Mouse (Mus musculus): Measurements from ENCODE around the gene Rfx3. TPM values are rescaled to one million over a fixed set of nuclear protein-coding genes. Genes with fewer than 3 reads are reported as not detected.

The Rfx3 gene
- polyA plus RNA-seq, 1 experiment: 14.4 TPM

DNA sequence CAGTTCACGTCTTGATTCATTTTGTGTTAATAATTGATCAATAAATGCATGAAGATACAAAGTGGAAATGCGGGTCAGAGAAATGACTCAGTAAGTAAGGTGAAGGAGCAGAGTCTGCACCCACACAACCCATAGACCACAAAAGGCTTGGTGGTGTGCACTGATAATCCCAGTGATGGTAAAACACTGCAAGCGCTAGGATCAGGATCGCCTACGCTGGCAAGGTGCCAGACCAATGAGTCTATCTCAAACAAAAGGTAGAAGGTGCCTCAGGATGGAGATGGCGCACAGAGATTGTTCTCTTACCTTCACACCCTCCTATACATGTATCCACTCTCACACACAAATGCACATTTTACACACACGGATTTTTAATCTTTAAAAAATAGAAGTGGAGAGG is 18.2 kb downstream of the Rfx3 start:
- H3K9ac ChIP-seq (ENCODE audit: low read depth, poor library complexity, severe bottlenecking): no peak overlapping the region
- H3K9me3 ChIP-seq (replicated peaks; ENCODE audit: control insufficient read depth, insufficient read depth, low read length, poor library complexity, severe bottlenecking): no peaks in the 10 kb centered on the region
- no peak overlapping the region for H3K27ac ChIP-seq (ENCODE audit: insufficient read depth, low read length)
- H3K36me3 ChIP-seq (ENCODE audit: control insufficient read depth, insufficient read depth, low read length, poor library complexity, severe bottlenecking): no peaks in the 10 kb centered on the region
- H3K4me1 ChIP-seq (ENCODE audit: control insufficient read depth, insufficient read depth, low read length): no peaks in the 10 kb centered on the region
- no peak overlapping the region for H3K4me3 ChIP-seq (ENCODE audit: low read depth, low read length)
- H3K27me3 ChIP-seq (ENCODE audit: control insufficient read depth, insufficient read depth, low read length, poor library complexity, severe bottlenecking): no peaks in the 10 kb centered on the region
- TF ChIP-seq CTCF (IDR thresholded peaks at IDR 0.05; ENCODE audit: low read depth, low read length) (no peak), EP300 (IDR thresholded peaks at IDR 0.05; ENCODE audit: insufficient read depth, low read depth, low read length) (no peak), POLR2A (IDR thresholded peaks at IDR 0.05; ENCODE audit: insufficient read depth, low read length) (no peak)

DNA sequence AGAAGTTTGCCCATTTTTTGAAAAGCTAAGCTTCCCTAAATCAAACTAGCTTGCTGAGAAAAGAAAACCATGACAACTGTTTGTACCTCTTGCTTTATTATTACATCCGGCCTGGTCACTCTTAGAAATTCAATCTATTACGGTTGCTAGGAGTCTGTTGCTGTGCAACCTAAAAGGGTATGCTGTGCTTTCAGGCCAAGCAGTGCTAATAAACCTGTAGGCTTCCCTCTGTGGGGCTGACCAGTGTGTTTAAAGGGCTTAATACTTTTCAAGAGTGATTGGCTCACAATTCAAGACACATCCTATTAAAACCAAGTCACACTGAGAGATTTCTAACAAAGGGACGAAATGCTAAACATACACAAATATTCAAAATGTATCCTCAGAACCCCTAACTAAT is 22.2 kb downstream of the Rfx3 start:
- Histone ChIP-seq H3K9ac (ENCODE audit: low read depth, poor library complexity, severe bottlenecking) (no peak overlapping the region), H3K36me3 (ENCODE audit: control insufficient read depth, insufficient read depth, low read length, poor library complexity, severe bottlenecking) (no peaks in the 10 kb centered on the region), H3K4me1 (ENCODE audit: control insufficient read depth, insufficient read depth, low read length) (no peaks in the 10 kb centered on the region), H3K27ac (ENCODE audit: insufficient read depth, low read length) (no peak overlapping the region), H3K9me3 (replicated peaks; ENCODE audit: control insufficient read depth, insufficient read depth, low read length, poor library complexity, severe bottlenecking) (no peaks in the 10 kb centered on the region), H3K4me3 (ENCODE audit: low read depth, low read length) (no peak overlapping the region), H3K27me3 (ENCODE audit: control insufficient read depth, insufficient read depth, low read length, poor library complexity, severe bottlenecking) (no peaks in the 10 kb centered on the region)
- TF ChIP-seq POLR2A (IDR thresholded peaks at IDR 0.05; ENCODE audit: insufficient read depth, low read length) (no peak), EP300 (IDR thresholded peaks at IDR 0.05; ENCODE audit: insufficient read depth, low read depth, low read length) (no peak), CTCF (IDR thresholded peaks at IDR 0.05; ENCODE audit: low read depth, low read length) (no peak)

DNA sequence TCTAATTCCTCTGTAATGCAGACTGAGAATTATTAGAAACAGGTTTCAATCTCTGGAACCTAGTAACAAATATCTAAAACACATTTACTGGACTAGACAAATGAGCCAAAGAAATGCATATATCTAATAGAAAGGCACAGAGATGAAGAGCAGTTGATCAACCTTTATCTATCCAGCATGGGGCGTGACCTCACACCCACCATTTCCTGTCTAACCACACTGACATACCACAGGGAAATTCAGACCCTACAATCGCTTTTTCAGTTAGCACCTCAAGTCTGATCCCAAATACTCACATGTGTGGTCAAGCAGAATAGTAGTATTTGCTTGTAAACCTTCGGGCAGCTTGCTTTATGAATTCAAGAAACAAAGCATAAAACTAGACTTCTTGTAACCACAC is 43.4 kb downstream of the Rfx3 start:
- H3K9me3 ChIP-seq (replicated peaks; ENCODE audit: control insufficient read depth, insufficient read depth, low read length, poor library complexity, severe bottlenecking): no peaks in the 10 kb centered on the region
- no peak for TF ChIP-seq EP300 (IDR thresholded peaks at IDR 0.05; ENCODE audit: insufficient read depth, low read depth, low read length)
- no peaks in the 10 kb centered on the region for H3K4me1 ChIP-seq (ENCODE audit: control insufficient read depth, insufficient read depth, low read length)
- no peaks in the 10 kb centered on the region for H3K27me3 ChIP-seq (ENCODE audit: control insufficient read depth, insufficient read depth, low read length, poor library complexity, severe bottlenecking)
- no peak overlapping the region for H3K27ac ChIP-seq (ENCODE audit: insufficient read depth, low read length)
- H3K36me3 ChIP-seq (ENCODE audit: control insufficient read depth, insufficient read depth, low read length, poor library complexity, severe bottlenecking): no peaks in the 10 kb centered on the region
- H3K9ac ChIP-seq (ENCODE audit: low read depth, poor library complexity, severe bottlenecking): no peak overlapping the region
- H3K4me3 ChIP-seq (ENCODE audit: low read depth, low read length): no peak overlapping the region

DNA sequence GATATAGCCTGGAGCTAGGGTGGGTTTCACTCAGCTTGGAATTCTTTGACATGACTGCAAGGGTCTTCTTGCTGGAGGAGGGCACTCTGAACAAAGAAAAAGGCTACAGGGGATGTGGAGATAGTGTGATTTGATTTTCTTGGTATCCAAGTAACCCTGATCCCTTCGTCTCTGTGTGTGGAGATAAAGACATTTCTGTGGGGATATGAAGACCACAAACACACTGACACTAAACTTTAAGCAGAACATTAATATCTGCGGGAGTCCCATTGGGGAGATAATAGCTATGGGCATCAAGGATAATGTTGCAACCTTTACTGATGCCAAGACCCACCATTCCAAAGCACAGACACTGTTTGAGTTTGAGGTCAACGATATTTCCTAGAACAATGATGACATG is 49.7 kb downstream of the Rfx3 start:
- Histone ChIP-seq H3K36me3 (ENCODE audit: control insufficient read depth, insufficient read depth, low read length, poor library complexity, severe bottlenecking) (no peaks in the 10 kb centered on the region), H3K4me3 (ENCODE audit: low read depth, low read length) (no peak overlapping the region), H3K27ac (ENCODE audit: insufficient read depth, low read length) (no peak overlapping the region), H3K9me3 (replicated peaks; ENCODE audit: control insufficient read depth, insufficient read depth, low read length, poor library complexity, severe bottlenecking) (no peaks in the 10 kb centered on the region), H3K9ac (ENCODE audit: low read depth, poor library complexity, severe bottlenecking) (no peak overlapping the region), H3K27me3 (ENCODE audit: control insufficient read depth, insufficient read depth, low read length, poor library complexity, severe bottlenecking) (no peaks in the 10 kb centered on the region), H3K4me1 (ENCODE audit: control insufficient read depth, insufficient read depth, low read length) (no peaks in the 10 kb centered on the region)
- TF ChIP-seq POLR2A (IDR thresholded peaks at IDR 0.05; ENCODE audit: insufficient read depth, low read length): no peak
- no peak for TF ChIP-seq CTCF (IDR thresholded peaks at IDR 0.05; ENCODE audit: low read depth, low read length)
- no peak for TF ChIP-seq EP300 (IDR thresholded peaks at IDR 0.05; ENCODE audit: insufficient read depth, low read depth, low read length)

DNA sequence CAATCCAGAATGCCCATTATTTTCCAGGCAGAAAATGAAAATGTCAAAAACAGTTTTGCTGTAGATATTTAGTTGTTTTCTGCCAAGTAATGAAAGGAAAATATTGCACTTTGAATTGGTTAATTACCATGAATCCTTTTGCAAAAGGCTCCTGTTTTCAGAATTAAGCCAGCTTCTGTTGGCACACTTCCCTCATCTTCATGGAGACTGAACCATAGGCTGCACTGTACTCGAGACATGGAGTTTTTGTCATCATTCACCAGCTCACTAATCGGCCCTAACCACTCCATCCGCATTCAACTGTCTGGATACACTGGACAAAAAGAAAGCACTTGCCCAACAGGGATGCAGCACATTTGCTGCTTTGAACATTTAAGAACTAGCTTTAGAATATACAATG is 75.5 kb downstream of the Rfx3 start:
- H3K9ac ChIP-seq (ENCODE audit: low read depth, poor library complexity, severe bottlenecking): no peak overlapping the region
- no peak overlapping the region for H3K4me3 ChIP-seq (ENCODE audit: low read depth, low read length)
- no peaks in the 10 kb centered on the region for H3K4me1 ChIP-seq (ENCODE audit: control insufficient read depth, insufficient read depth, low read length)
- TF ChIP-seq CTCF (IDR thresholded peaks at IDR 0.05; ENCODE audit: low read depth, low read length) (no peak), EP300 (IDR thresholded peaks at IDR 0.05; ENCODE audit: insufficient read depth, low read depth, low read length) (no peak), POLR2A (IDR thresholded peaks at IDR 0.05; ENCODE audit: insufficient read depth, low read length) (no peak)
- H3K27me3 ChIP-seq (ENCODE audit: control insufficient read depth, insufficient read depth, low read length, poor library complexity, severe bottlenecking): no peaks in the 10 kb centered on the region
- no peaks in the 10 kb centered on the region for H3K36me3 ChIP-seq (ENCODE audit: control insufficient read depth, insufficient read depth, low read length, poor library complexity, severe bottlenecking)
- no peak overlapping the region for H3K27ac ChIP-seq (ENCODE audit: insufficient read depth, low read length)
- no peaks in the 10 kb centered on the region for H3K9me3 ChIP-seq (replicated peaks; ENCODE audit: control insufficient read depth, insufficient read depth, low read length, poor library complexity, severe bottlenecking)

DNA sequence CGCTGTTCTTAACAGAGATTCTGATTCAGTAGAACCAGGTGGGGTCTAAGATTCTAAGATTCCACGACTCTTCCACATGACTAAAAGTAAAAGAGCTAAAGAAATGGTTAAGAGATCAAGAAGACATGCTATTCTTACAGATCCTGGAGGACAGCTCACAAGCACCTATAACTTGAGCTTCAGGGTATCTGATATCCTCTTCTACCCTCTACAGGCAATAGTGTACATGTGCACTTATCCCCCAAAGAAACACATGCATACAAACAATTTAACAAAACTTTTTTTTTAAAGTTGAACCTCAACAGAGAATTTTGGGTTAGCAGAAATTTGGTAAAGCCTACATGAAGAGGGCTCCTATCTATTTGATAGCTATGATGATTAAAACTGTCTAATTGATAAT is 79.8 kb downstream of the Rfx3 start:
- Histone ChIP-seq H3K9me3 (replicated peaks; ENCODE audit: control insufficient read depth, insufficient read depth, low read length, poor library complexity, severe bottlenecking) (no peaks in the 10 kb centered on the region), H3K36me3 (ENCODE audit: control insufficient read depth, insufficient read depth, low read length, poor library complexity, severe bottlenecking) (no peaks in the 10 kb centered on the region), H3K4me3 (ENCODE audit: low read depth, low read length) (no peak overlapping the region), H3K27ac (ENCODE audit: insufficient read depth, low read length) (no peak overlapping the region), H3K4me1 (ENCODE audit: control insufficient read depth, insufficient read depth, low read length) (no peaks in the 10 kb centered on the region), H3K9ac (ENCODE audit: low read depth, poor library complexity, severe bottlenecking) (no peak overlapping the region), H3K27me3 (ENCODE audit: control insufficient read depth, insufficient read depth, low read length, poor library complexity, severe bottlenecking) (no peaks in the 10 kb centered on the region)
- TF ChIP-seq POLR2A (IDR thresholded peaks at IDR 0.05; ENCODE audit: insufficient read depth, low read length) (no peak), CTCF (IDR thresholded peaks at IDR 0.05; ENCODE audit: low read depth, low read length) (no peak), EP300 (IDR thresholded peaks at IDR 0.05; ENCODE audit: insufficient read depth, low read depth, low read length) (no peak)

Measured in ES-Bruce4 (cell line).